In genomic region chr7:52391793-52392192, GRCm38 (mm10) we compare ENCODE assay signal across 9 mouse cellular contexts.
DNase-seq lines count a peak whose midpoint lies in the region; ATAC-seq and TF ChIP-seq lines count a peak whose summit lies in the region.
"Had no signal": no experiment of that assay in that cellular context is flagged by ENCODE, and none has a peak within 500 bp of the region (broad histone marks: within the 10 kb centered on the region; RNA-seq: fewer than 3 reads in every experiment).

No protein-coding gene starts in this region.

- no peak overlapping the region for H3K4me3 ChIP-seq in kidney, postnatal 0 days (replicated peaks; ENCODE audit: low read depth, low read length)
- H3K4me3 ChIP-seq: embryonic facial prominence, embryonic 12.5 days had no signal

- no peaks in the 10 kb centered on the region for H3K36me3 ChIP-seq in kidney, postnatal 0 days (ENCODE audit: insufficient read depth, low read length)
- H3K36me3 ChIP-seq: embryonic facial prominence, embryonic 12.5 days had no signal

- CTCF ChIA-PET in Patski (lab: Charles Lee), result interaction anchor here (1.2 kb wide), 1 partner anchor 11 kb away, joined by 3 read pairs; no protein-coding TSS in a partner anchor

- TF ChIP-seq CTCF in kidney, postnatal 0 days (IDR thresholded peaks at IDR 0.05; ENCODE audit: low read depth), result peak; percentile 83
- peak; percentile 59 for TF ChIP-seq CTCF in Patski (IDR thresholded peaks at IDR 0.05)

- H3K9ac ChIP-seq in kidney, postnatal 0 days (ENCODE audit: low read depth, low read length), result no peak overlapping the region
- H3K9ac ChIP-seq: embryonic facial prominence, embryonic 12.5 days had no signal

- peak; percentile 81 for DNase-seq in kidney, postnatal 0 days (ENCODE audit: low spot score)
- DNase-seq in kidney, adult 11 months, result no peak
- DNase-seq in Patski (ENCODE audit: low read depth, low spot score), result no peak
- peak; percentile 87 to 95 for DNase-seq in cerebellum, postnatal 10 days
- peak; percentile 29 to 39 for DNase-seq in kidney, postnatal 4 days
- peak; percentile 31 for DNase-seq in lung, postnatal 36 days
- no peak for DNase-seq in spleen, postnatal 10 days (ENCODE audit: low spot score in 2 of 2)

- no peak overlapping the region for H3K4me2 ChIP-seq in kidney, postnatal 0 days (ENCODE audit: low read length)
- H3K4me2 ChIP-seq: embryonic facial prominence, embryonic 12.5 days had no signal

- in situ Hi-C loops in Patski (cut with MboI; ENCODE audit: low pct_unique_long_range_greater_than_20kb), result loop anchor here (25.0 kb wide), 2 partner anchors 354 to 1621 kb away; no protein-coding TSS in a partner anchor

- no peak for ATAC-seq in kidney, postnatal 0 days (replicated peaks; ENCODE audit: low FRiP score, low read depth)
- ATAC-seq in Patski, result no peak
- no peak for ATAC-seq in erythroblast, adult 5-6 weeks (replicated peaks; ENCODE audit: low FRiP score, poor library complexity, severe bottlenecking)

- WGBS in kidney, postnatal 0 days, result 25% methylated on average over 2 of the region's 2 CpGs

- POLR2A ChIA-PET in Patski (lab: Charles Lee), result no interaction called here

- H3K27ac ChIP-seq in kidney, postnatal 0 days, result no peak overlapping the region
- H3K27ac ChIP-seq: embryonic facial prominence, embryonic 12.5 days had no signal

- H3K27me3 ChIP-seq in kidney, postnatal 0 days (ENCODE audit: insufficient read depth, low read length), result no peaks in the 10 kb centered on the region
- H3K27me3 ChIP-seq in Patski, result no peaks in the 10 kb centered on the region
- H3K27me3 ChIP-seq: embryonic facial prominence, embryonic 12.5 days had no signal

- H3K4me1 ChIP-seq in kidney, postnatal 0 days (replicated peaks; ENCODE audit: insufficient read depth, low read length), result no peaks in the 10 kb centered on the region
- H3K4me1 ChIP-seq: embryonic facial prominence, embryonic 12.5 days had no signal

- no peaks in the 10 kb centered on the region for H3K9me3 ChIP-seq in kidney, postnatal 0 days (replicated peaks; ENCODE audit: low read length)
- H3K9me3 ChIP-seq: embryonic facial prominence, embryonic 12.5 days had no signal

Comparison
In these comparisons a context has a peak if more than half of its experiments do, and no peak if none do; other contexts are left out.
1. DNase-seq: peak in kidney, postnatal 0 days (single experiment), cerebellum, postnatal 10 days (2 of 2), kidney, postnatal 4 days (2 of 2) and lung, postnatal 36 days (single experiment); none in kidney, adult 11 months (single experiment), Patski (single experiment) and spleen, postnatal 10 days (0 of 2).